Mouse (Mus musculus) kidney, adult 2 months (tissue): Measurements from ENCODE around the gene Sox6. TPM values are rescaled to one million over a fixed set of nuclear protein-coding genes. Genes with fewer than 3 reads are reported as not detected.
A peak's percentile ranks its signal among the peaks of the same experiment; 100 is the strongest.

ENCODE experiments used
- DNase-seq: peaks from one replicate; pipeline ENCODE4 v3.0.0; 2021
- H3K27ac ChIP-seq: fragments of 200-500 bp; 2 replicates; pipeline ENCODE4 v1.5.1; 2012; ENCODE audit warnings: low read depth, low read length, control low read depth, inconsistent platforms; ENCODE audit not compliant: insufficient read depth
- H3K27me3 ChIP-seq: fragments of 200-500 bp; replicated peaks from 2 replicates; pipeline ENCODE4 v1.6.1; 2012; ENCODE audit warnings: mild to moderate bottlenecking, moderate library complexity, low read length, inconsistent platforms; ENCODE audit not compliant: control insufficient read depth, insufficient read depth
- H3K36me3 ChIP-seq: fragments of 200-500 bp; 2 replicates; pipeline ENCODE4 v1.6.1; 2012; ENCODE audit warnings: mild to moderate bottlenecking, moderate library complexity, low read length, inconsistent platforms; ENCODE audit not compliant: control insufficient read depth, insufficient read depth
- H3K4me1 ChIP-seq: fragments of 200-500 bp; 2 replicates; pipeline ENCODE4 v1.6.1; 2011; ENCODE audit warnings: low read length; ENCODE audit not compliant: control insufficient read depth, insufficient read depth
- H3K4me3 ChIP-seq: fragments of 200-500 bp; 2 replicates; pipeline ENCODE4 v1.5.1; 2011; ENCODE audit warnings: mild to moderate bottlenecking, low read depth, low read length, control low read depth; ENCODE audit not compliant: insufficient read depth
- CTCF ChIP-seq: fragments of 200-500 bp; conservative IDR thresholded peaks from 2 replicates; pipeline ENCODE4 v1.5.1; 2011; ENCODE audit warnings: low read depth, mild to moderate bottlenecking, control low read depth, low read length, moderate library complexity, mixed read lengths; ENCODE audit not compliant: insufficient read depth, insufficient read length
- POLR2A ChIP-seq: fragments of 200-500 bp; IDR thresholded peaks from one replicate; pipeline ENCODE4 v1.6.1; 2011; ENCODE audit warnings: low read depth, low read length, control low read depth
- WGBS: fragments of 180-500 bp; shearing (Covaris S2); methylation state at CpG from one replicate; pipeline ENCODE4 v1.1.7; 2018; 5-methylcytosine and 5-hydroxymethylcytosine counted together
- polyA plus RNA-seq: library from polyadenylated mRNA; depleted of rRNA; stranded (reverse); fragments of >200 nt; gene quantifications from 2 replicates; pipeline ENCODE4 v1.2.3, GENCODE M21; 2012

Sox6 gene
- polyA plus RNA-seq, 1 experiment: 37.1 TPM

DNA sequence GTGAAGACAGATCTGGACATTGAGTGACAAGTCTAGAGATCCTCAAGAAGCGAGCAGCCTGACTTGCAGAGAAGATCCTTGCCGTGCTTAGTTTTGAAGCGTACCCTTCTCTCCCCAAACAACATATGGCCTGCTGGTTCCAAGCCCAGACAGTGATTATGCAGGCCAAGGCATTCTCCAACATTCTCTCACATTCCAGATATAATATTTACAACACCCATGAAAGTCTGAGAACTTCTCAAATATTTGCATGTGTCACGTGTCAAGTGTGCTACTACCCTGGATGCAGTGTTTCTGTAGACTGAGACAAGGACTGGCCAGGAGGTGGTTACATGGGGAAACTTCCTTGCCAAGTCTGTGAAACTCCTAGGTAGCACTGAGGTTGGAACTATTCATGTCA, 367.3 kb downstream of the Sox6 start:
- Histone ChIP-seq H3K36me3 (no peaks in the 10 kb centered on the region), H3K4me1 (no peaks in the 10 kb centered on the region; the same call in 1 of the 2 replicates), H3K27ac (no peak overlapping the region), H3K27me3 (no peaks in the 10 kb centered on the region), H3K4me3 (no peak overlapping the region)
- DNase-seq: no peak
- TF ChIP-seq POLR2A: no peak
- TF ChIP-seq CTCF: no peak
- 83% methylated on average over 4 of the region's 4 CpGs for WGBS

GRCm38 (mm10) chr7:115669207-115670004, 369.2 kb downstream of the Sox6 start:
- DNase-seq: no peak
- 71% methylated on average over 6 of the region's 6 CpGs for WGBS
- Histone ChIP-seq H3K36me3 (no peaks in the 10 kb centered on the region), H3K27me3 (no peaks in the 10 kb centered on the region), H3K4me3 (no peak overlapping the region), H3K4me1 (no peaks in the 10 kb centered on the region; the same call in 1 of the 2 replicates), H3K27ac (no peak overlapping the region)
- TF ChIP-seq CTCF (no peak), POLR2A (no peak)

DNA sequence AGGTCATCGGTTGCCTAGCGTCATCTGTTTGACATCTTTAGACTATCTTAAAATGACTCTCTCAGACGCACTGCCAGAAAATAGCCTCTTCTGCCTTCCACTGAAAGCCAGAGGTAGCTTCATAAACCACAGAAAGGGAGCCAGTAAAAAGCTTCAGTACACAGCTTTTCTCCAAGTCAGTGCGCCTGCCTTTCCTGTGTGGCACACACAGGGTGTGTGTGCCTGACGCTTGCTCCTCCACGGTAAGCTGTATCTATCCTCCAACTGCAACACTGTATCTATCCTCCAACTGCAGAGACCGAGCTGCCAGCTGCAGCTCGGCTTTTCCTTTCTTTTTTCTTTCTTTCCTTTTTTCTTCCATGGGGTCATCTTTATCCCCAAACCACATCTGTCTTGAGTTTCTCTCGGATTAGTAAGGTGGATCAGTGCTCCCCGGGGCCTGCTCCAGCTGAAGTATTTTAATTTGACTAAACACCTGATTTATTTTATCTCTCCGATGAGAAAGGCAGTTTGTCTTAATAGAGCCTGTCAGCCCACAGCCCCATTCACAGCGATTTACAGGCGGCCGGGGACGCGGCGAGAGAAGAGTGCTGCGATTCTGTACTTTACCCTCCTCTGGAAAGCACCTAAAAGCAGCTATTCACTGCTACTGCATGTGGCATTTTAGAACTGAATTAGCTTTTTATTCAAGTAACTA, 371.8 kb downstream of the Sox6 start:
- Histone ChIP-seq H3K4me3 (no peak overlapping the region), H3K27ac (no peak overlapping the region), H3K36me3 (no peaks in the 10 kb centered on the region), H3K27me3 (no peaks in the 10 kb centered on the region), H3K4me1 (no peaks in the 10 kb centered on the region; the same call in 1 of the 2 replicates)
- WGBS: 46% methylated on average over 18 of the region's 18 CpGs
- peak; percentile 16 for DNase-seq
- TF ChIP-seq CTCF: no peak
- no peak for TF ChIP-seq POLR2A

- 85% methylated on average over 6 of the region's 6 CpGs for WGBS
- Histone ChIP-seq H3K27ac (no peak overlapping the region), H3K36me3 (no peaks in the 10 kb centered on the region), H3K27me3 (no peaks in the 10 kb centered on the region), H3K4me1 (no peaks in the 10 kb centered on the region; the same call in 1 of the 2 replicates), H3K4me3 (no peak overlapping the region)
- DNase-seq: no peak
- no peak for TF ChIP-seq CTCF
These were observed 375.2 kb downstream of the Sox6 start for GRCm38 (mm10) chr7:115663399-115663798.

DNA sequence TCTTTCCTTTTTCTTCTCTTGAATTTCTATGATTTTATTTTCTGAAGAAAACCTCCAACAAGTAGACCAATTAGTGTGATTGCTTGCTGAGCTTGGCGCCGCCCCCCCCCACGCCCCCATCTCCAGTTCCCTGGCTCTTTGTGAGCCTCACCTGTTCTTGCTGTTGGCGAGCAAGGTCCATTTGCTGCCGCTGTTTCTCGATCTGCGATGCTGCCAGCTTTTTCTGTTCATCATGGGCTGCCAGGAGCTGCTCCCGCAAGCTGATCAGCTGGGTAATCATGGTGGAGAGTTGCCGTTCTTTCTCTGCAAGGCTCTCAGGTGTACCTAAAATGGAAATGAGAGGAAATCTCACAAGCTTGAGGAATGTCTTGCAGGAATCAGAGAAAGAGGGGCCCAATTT, 376.5 kb downstream of the Sox6 start:
- Histone ChIP-seq H3K27ac (no peak overlapping the region), H3K36me3 (no peaks in the 10 kb centered on the region), H3K27me3 (no peaks in the 10 kb centered on the region), H3K4me1 (no peaks in the 10 kb centered on the region; the same call in 1 of the 2 replicates), H3K4me3 (no peak overlapping the region)
- no peak for TF ChIP-seq CTCF
- TF ChIP-seq POLR2A: no peak
- peak; percentile 23 for DNase-seq
- 68% methylated on average over 9 of the region's 9 CpGs for WGBS

DNA sequence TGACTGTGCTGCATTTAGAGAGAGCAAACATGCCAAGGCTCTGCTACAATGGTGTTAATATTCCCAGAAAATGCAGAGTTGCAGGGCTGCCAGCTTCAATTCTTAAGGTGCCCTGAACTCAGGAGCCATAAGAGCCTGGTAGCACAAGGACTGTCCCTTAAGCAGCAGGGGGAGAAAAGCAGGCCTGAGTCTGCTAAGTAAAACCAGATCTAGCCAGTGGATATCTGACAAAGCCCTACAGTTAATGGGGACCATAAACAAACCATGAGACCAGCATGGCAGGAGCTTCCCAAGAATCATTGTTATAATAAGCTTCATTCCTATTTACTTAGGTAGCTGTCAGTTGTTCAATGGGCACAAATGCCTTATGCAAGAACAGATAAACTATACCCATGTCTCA, 391.9 kb downstream of the Sox6 start:
- DNase-seq: no peak
- Histone ChIP-seq H3K27ac (no peak overlapping the region), H3K4me1 (peaks cover 5% of the 10 kb centered on the region; the same call in 1 of the 2 replicates), H3K4me3 (no peak overlapping the region), H3K27me3 (no peaks in the 10 kb centered on the region), H3K36me3 (no peaks in the 10 kb centered on the region)
- TF ChIP-seq POLR2A: no peak
- TF ChIP-seq CTCF: no peak

- H3K4me3 ChIP-seq: no peak overlapping the region
- H3K27me3 ChIP-seq: no peaks in the 10 kb centered on the region
- no peaks in the 10 kb centered on the region for H3K36me3 ChIP-seq
- no peak for TF ChIP-seq CTCF
- no peak for TF ChIP-seq POLR2A
- peaks cover 5% of the 10 kb centered on the region; the same call in 1 of the 2 replicates for H3K4me1 ChIP-seq
- no peak for DNase-seq
- no peak overlapping the region for H3K27ac ChIP-seq
- WGBS: 55% methylated on average over 5 of the region's 5 CpGs
These were observed 392.6 kb downstream of the Sox6 start for GRCm38 (mm10) chr7:115645971-115646447.
